Mouse (Mus musculus) c-Kit-positive CD71-positive TER-119-negative erythroid progenitor cells, embryonic 14.5 days (primary cell): ENCODE results near the gene Taok3.
A peak's percentile ranks its signal among the peaks of the same experiment; 100 is the strongest.

Experiments
- DNase-seq: peaks from one replicate; pipeline ENCODE4 v3.0.0-alpha.2; 2013; ENCODE audit warnings: low read depth

Gene Taok3

GRCm38 (mm10) chr5:117303691-117304579 lies 184.0 kb downstream of the Taok3 start:
- DNase-seq = no peak

DNA sequence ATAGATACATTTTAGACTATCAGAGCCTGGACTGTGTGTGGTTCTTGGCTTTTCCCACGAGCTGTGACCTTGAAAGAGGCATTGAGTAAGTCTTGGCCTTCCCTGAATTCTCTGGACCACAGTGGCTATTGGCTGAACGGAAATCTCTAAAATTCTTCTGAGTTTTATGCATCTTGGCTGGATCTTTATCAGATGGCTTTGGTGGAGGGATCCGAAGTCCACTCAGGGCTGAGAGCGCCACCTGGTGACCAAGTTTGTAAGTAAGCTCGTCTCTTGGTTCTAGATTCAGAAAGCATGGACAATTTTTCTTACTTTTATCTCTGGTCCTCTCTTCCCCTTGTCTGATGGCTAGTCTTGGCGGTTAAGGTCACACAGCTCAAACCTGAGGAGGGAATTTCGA lies 185.0 kb downstream of the Taok3 start:
- DNase-seq = peak; percentile 65

GRCm38 (mm10) chr5:117305754-117306153 lies 185.8 kb downstream of the Taok3 start:
- DNase-seq = no peak

GRCm38 (mm10) chr5:117306826-117307225 lies 186.9 kb downstream of the Taok3 start:
- no peak for DNase-seq

DNA sequence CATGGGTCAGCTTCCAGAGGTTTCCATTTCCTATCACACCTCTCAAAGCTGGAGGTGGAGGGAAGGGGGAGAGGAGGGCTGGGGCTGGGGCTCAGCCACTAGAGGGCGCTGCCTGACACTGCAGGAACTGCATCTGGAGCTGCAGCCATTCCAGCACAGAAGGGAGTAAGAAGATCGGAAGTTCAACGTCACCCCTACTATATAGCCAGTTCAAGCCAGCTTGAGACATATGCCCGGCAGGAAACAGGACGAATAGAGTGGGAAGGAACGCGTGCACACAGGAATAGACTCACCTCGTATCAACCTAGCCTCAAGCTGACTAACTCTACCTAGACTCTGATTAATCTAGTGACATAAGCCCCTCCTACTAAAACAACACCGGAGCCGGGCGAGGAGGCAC lies 187.8 kb downstream of the Taok3 start:
- peak; percentile 49 for DNase-seq

GRCm38 (mm10) chr5:117313420-117313819 lies 193.5 kb downstream of the Taok3 start:
- DNase-seq = peak; percentile 50

- no peak for DNase-seq
These were observed 194.0 kb downstream of the Taok3 start for GRCm38 (mm10) chr5:117313909-117314308.

DNA sequence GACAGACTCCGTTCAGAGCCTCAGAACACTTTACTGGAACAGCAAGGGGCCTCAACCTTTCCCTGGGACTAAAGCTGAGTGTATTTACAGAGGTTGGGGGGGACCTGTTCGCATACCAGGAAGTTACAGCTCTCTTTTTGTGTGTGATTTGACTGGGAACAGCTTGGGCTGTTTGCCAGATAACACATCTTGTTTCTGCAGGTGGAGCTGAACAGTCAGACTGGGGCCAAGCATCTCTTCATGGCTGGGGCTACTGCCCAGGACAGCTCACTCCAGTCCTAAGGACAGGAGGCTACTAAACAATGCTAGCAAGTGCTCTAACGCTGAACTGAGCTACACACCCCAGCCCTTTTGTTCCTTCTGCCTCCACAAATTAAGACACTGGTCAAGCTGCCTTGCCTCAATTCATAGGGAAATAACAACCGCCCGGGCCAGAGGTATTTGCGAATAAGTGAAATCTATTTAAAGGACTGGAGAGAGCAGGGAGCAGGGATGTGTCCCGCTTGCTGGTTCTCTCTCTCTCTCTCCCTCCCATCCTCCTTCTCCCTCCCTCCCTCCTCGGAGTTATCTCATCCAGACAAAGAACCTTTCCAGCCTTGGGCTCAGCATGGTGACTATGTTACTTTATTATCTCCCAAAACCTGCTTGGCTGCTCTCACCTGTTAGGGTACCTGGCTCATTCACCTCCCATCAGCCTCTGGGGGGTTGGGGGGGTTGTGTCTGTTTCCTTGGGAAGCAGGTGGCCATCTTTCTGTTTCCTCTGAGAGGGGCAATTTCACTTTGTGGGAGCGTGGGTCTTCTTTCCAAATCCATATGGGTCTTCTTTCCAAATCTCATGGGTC lies 194.9 kb downstream of the Taok3 start:
- DNase-seq = no peak

DNA sequence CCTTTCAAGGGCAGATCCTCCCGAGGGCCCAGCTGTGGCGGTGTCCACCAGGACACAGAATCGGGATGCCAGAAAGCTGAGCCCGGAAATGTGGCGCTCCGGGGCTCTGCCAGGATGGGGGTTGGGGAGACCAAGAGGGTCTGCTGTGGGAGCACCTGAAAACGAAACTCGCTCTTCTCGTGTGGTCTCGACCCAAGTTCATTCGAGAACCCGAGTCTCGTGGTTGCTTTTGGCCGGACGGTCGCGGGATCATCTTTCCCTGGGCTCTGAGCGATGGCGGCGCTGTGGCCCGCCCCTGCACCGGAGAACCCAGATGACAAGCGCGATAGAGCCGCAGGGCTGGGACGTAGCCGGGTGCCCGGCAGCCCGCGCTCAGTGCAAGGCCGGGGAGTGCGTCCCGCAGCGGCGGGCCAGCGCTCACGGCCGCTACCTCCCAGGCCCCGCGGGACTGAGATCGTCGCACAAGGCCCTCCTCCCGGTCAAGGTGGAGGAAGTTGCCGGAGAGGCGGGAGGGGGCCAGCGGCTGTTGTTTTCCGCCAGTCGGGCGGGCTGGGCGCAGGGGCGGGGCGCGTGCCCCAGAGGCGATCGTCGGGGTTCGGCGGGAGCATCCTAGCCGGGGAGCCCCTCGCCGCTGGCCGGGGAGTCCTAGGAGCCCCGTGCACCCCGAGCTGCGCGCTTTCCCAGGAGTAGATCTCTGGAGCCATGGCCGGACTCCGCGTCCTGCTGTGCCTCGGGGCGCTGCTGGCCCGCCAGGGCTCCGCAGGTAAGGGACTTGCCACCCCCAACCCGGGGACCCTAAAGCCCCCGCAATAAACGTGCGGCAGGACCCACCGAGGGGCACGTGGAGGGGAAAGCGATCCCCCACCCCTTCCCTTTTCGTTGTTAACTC lies 199.1 kb downstream of the Taok3 start, which contains the start of gene Vsig10:
TSS of gene Vsig10 (plus strand) at position 343 of the 889 bp plus-strand sequence.
- no peak for DNase-seq

DNA sequence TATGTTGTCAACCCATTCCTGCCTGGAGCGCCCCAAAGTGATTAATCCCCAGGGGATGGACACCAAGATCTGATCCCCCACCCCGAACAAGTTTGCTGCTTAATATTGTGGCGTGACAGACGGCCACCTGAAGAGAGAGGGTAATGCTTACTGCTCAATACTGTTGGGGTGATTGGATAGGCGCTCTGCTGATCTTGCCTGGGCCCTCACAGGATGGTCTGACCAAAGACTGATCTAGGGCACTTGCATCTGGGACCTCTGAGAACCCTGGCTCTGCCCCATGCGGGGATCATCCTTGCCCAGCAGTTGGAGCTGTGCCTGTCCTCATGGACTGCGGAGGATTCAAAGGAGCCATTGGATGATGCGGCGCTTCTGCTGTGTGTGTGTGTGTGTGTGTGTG lies 203.8 kb downstream of the Taok3 start:
- DNase-seq = no peak
